Mouse (Mus musculus): Measurements from ENCODE around the gene Olfr750. TPM values are rescaled to one million over a fixed set of nuclear protein-coding genes. Genes with fewer than 3 reads are reported as not detected.
A peak's percentile ranks its signal among the peaks of the same experiment; 100 is the strongest.

Olfr750 gene
- polyA plus RNA-seq, 1 experiment from 2014 or later: 0.03 TPM

- no peaks in the 10 kb centered on the region for H3K9me3 ChIP-seq
- no peak overlapping the region for H3K4me2 ChIP-seq (replicated peaks)
- H3K4me3 ChIP-seq: no peak overlapping the region
- 78% methylated on average over 5 of the region's 5 CpGs for WGBS
- H3K27ac ChIP-seq: no peak overlapping the region
- H3K27me3 ChIP-seq: no peaks in the 10 kb centered on the region
- no peak for ATAC-seq (ENCODE audit: low FRiP score, low read depth)
- H3K4me1 ChIP-seq: peaks cover 8% of the 10 kb centered on the region; the same call in 1 of the 2 replicates
- no peak overlapping the region for H3K9ac ChIP-seq
- H3K36me3 ChIP-seq: no peaks in the 10 kb centered on the region
Observed at GRCm38 (mm10) chr14:51094096-51094875, 20.1 kb upstream of the Olfr750 start.

GRCm38 (mm10) chr14:51093496-51093895, 19.3 kb upstream of the Olfr750 start:
- no peaks in the 10 kb centered on the region for H3K36me3 ChIP-seq
- H3K4me2 ChIP-seq (replicated peaks): no peak overlapping the region
- no peak overlapping the region for H3K27ac ChIP-seq
- 24% methylated on average over 3 of the region's 3 CpGs for WGBS
- H3K4me3 ChIP-seq: no peak overlapping the region
- H3K27me3 ChIP-seq: no peaks in the 10 kb centered on the region
- no peaks in the 10 kb centered on the region for H3K9me3 ChIP-seq
- ATAC-seq (ENCODE audit: low FRiP score, low read depth): no peak
- peaks cover 8% of the 10 kb centered on the region; the same call in 1 of the 2 replicates for H3K4me1 ChIP-seq
- no peak overlapping the region for H3K9ac ChIP-seq

- H3K27me3 ChIP-seq: no peaks in the 10 kb centered on the region
- ATAC-seq (ENCODE audit: low FRiP score, low read depth): no peak
- H3K27ac ChIP-seq: no peak overlapping the region
- no peaks in the 10 kb centered on the region for H3K9me3 ChIP-seq
- H3K36me3 ChIP-seq: no peaks in the 10 kb centered on the region
- peak overlapping the region; percentile 74 for H3K4me2 ChIP-seq (replicated peaks)
- peaks cover 13% of the 10 kb centered on the region; the same call in 1 of the 2 replicates for H3K4me1 ChIP-seq
- no peak overlapping the region for H3K9ac ChIP-seq
- 57% methylated on average over 8 of the region's 8 CpGs for WGBS
- H3K4me3 ChIP-seq: peak overlapping the region; percentile 70
Observed at GRCm38 (mm10) chr14:51092073-51092620, 17.9 kb upstream of the Olfr750 start.

- no peaks in the 10 kb centered on the region for H3K27me3 ChIP-seq
- no peaks in the 10 kb centered on the region for H3K9me3 ChIP-seq
- peak within 1 kb of the TSS; percentile 71 for H3K9ac ChIP-seq
- no peaks in the 10 kb centered on the region for H3K36me3 ChIP-seq
- peaks cover 13% of the 10 kb centered on the region; the same call in 1 of the 2 replicates for H3K4me1 ChIP-seq
- H3K4me3 ChIP-seq: peak within 1 kb of the TSS; percentile 70
- peak within 1 kb of the TSS; percentile 74 for H3K4me2 ChIP-seq (replicated peaks)
- peak within 1 kb of the TSS; percentile 92 for H3K27ac ChIP-seq
- WGBS: 7% methylated on average over 33 of the region's 33 CpGs
- ATAC-seq (ENCODE audit: low FRiP score, low read depth): peak; percentile 37; the same call in 1 of the 2 replicates
Observed at GRCm38 (mm10) chr14:51090921-51091900, 17.0 kb upstream of the Olfr750 start, which contains the start of the genes Rnase4 and Ang. TSS of gene Rnase4 (plus strand) at chr14:51091077. TSS of gene Ang (plus strand) at chr14:51091150.

- Histone ChIP-seq H3K4me3 (peak overlapping the region; percentile 70), H3K9ac (peak overlapping the region; percentile 70), H3K4me1 (peaks cover 13% of the 10 kb centered on the region; the same call in 1 of the 2 replicates), H3K27me3 (no peaks in the 10 kb centered on the region), H3K9me3 (no peaks in the 10 kb centered on the region), H3K36me3 (no peaks in the 10 kb centered on the region), H3K4me2 (replicated peaks) (peak overlapping the region; percentile 74), H3K27ac (peak overlapping the region; percentile 92)
- WGBS: under 1% methylated on average over 27 of the region's 27 CpGs
- peak; percentile 55; the same call in 1 of the 2 replicates for ATAC-seq (ENCODE audit: low FRiP score, low read depth)
Observed at GRCm38 (mm10) chr14:51090077-51090781, 16.0 kb upstream of the Olfr750 start.

GRCm38 (mm10) chr14:51089674-51090076, 15.4 kb upstream of the Olfr750 start:
- peak; percentile 24; the same call in 1 of the 2 replicates for ATAC-seq (ENCODE audit: low FRiP score, low read depth)
- H3K4me1 ChIP-seq: peaks cover 13% of the 10 kb centered on the region; the same call in 1 of the 2 replicates
- H3K36me3 ChIP-seq: no peaks in the 10 kb centered on the region
- H3K4me2 ChIP-seq (replicated peaks): peak overlapping the region; percentile 74
- peak overlapping the region; percentile 92 for H3K27ac ChIP-seq
- peak overlapping the region; percentile 70 for H3K9ac ChIP-seq
- no peaks in the 10 kb centered on the region for H3K27me3 ChIP-seq
- no peaks in the 10 kb centered on the region for H3K9me3 ChIP-seq
- H3K4me3 ChIP-seq: peak overlapping the region; percentile 70
- under 1% methylated on average over 15 of the region's 15 CpGs for WGBS

GRCm38 (mm10) chr14:51088970-51089673, 14.9 kb upstream of the Olfr750 start:
- WGBS: under 1% methylated on average over 34 of the region's 34 CpGs
- H3K27ac ChIP-seq: peak overlapping the region; percentile 92
- ATAC-seq (ENCODE audit: low FRiP score, low read depth): peak; percentile 92

GRCm38 (mm10) chr14:51088166-51088969, 14.1 kb upstream of the Olfr750 start:
- 1% methylated on average over 23 of the region's 23 CpGs for WGBS
- peak; percentile 25 for ATAC-seq (ENCODE audit: low FRiP score, low read depth)
- peak overlapping the region; percentile 70 for H3K9ac ChIP-seq
- no peaks in the 10 kb centered on the region for H3K9me3 ChIP-seq
- peaks cover 11% of the 10 kb centered on the region for H3K27me3 ChIP-seq
- H3K27ac ChIP-seq: peak overlapping the region; percentile 85
- peaks cover 18% of the 10 kb centered on the region; the same call in 1 of the 2 replicates for H3K4me1 ChIP-seq
- no peaks in the 10 kb centered on the region for H3K36me3 ChIP-seq
- peak overlapping the region; percentile 70 for H3K4me3 ChIP-seq
- H3K4me2 ChIP-seq (replicated peaks): peak overlapping the region; percentile 74

More at GRCm38 (mm10) chr14:51088970-51089673, 14.9 kb upstream of the Olfr750 start:
- Histone ChIP-seq H3K27me3 (peaks cover 4% of the 10 kb centered on the region; the same call in 1 of the 2 replicates), H3K9ac (peak overlapping the region; percentile 70), H3K4me1 (peaks cover 13% of the 10 kb centered on the region; the same call in 1 of the 2 replicates), H3K36me3 (no peaks in the 10 kb centered on the region), H3K4me2 (replicated peaks) (peak overlapping the region; percentile 74), H3K4me3 (peak overlapping the region; percentile 70), H3K9me3 (no peaks in the 10 kb centered on the region)

GRCm38 (mm10) chr14:51087762-51088161, 13.5 kb upstream of the Olfr750 start:
- Histone ChIP-seq H3K4me2 (replicated peaks) (peak overlapping the region; percentile 74), H3K36me3 (no peaks in the 10 kb centered on the region), H3K4me1 (peaks cover 22% of the 10 kb centered on the region; the same call in 1 of the 2 replicates), H3K27me3 (peaks cover 16% of the 10 kb centered on the region), H3K27ac (no peak overlapping the region), H3K4me3 (peak overlapping the region; percentile 70), H3K9me3 (no peaks in the 10 kb centered on the region), H3K9ac (peak overlapping the region; percentile 70; the same call in 1 of the 2 replicates)
- 13% methylated on average over 9 of the region's 9 CpGs for WGBS
- no peak for ATAC-seq (ENCODE audit: low FRiP score, low read depth)

GRCm38 (mm10) chr14:51085911-51086310, 11.7 kb upstream of the Olfr750 start:
- WGBS: 79% methylated on average over 4 of the region's 4 CpGs

More at GRCm38 (mm10) chr14:51085911-51086310, 11.7 kb upstream of the Olfr750 start:
- H3K4me2 ChIP-seq (replicated peaks): no peak overlapping the region
- H3K4me3 ChIP-seq: no peak overlapping the region
- H3K4me1 ChIP-seq: peaks cover 14% of the 10 kb centered on the region; the same call in 1 of the 2 replicates
- no peaks in the 10 kb centered on the region for H3K36me3 ChIP-seq
- H3K27me3 ChIP-seq: peaks cover 26% of the 10 kb centered on the region
- ATAC-seq (ENCODE audit: low FRiP score, low read depth): no peak
- H3K9me3 ChIP-seq: no peaks in the 10 kb centered on the region
- no peak overlapping the region for H3K27ac ChIP-seq
- no peak overlapping the region for H3K9ac ChIP-seq
